Mouse (Mus musculus) lung, embryonic 15.5 days (tissue): ENCODE data around the gene Cnot1. TPM values are rescaled to one million over a fixed set of nuclear protein-coding genes. Genes with fewer than 3 reads are reported as not detected.

Source experiments
- ATAC-seq: fragments of 200-750 bp; cut with Nextera tagmentation; 2 replicates; pipeline ENCODE4 v1.8.0; 2017; ENCODE audit warnings: moderate number of reproducible peaks, borderline replicate concordance; ENCODE audit not compliant: low FRiP score, low TSS enrichment; ENCODE audit errors: extremely low read depth
- H3K27ac ChIP-seq: fragments of 300-500 bp; sonication (generic); 2 replicates; pipeline ENCODE4 v1.5.1; 2015; ENCODE audit warnings: moderate library complexity, mild to moderate bottlenecking, inconsistent platforms
- H3K27me3 ChIP-seq: fragments of 300-500 bp; sonication (generic); 2 replicates; pipeline ENCODE4 v1.6.1; 2015; ENCODE audit warnings: inconsistent platforms
- H3K36me3 ChIP-seq: fragments of 300-500 bp; sonication (generic); 2 replicates; pipeline ENCODE4 v1.6.1; 2015; ENCODE audit warnings: inconsistent platforms
- H3K4me1 ChIP-seq: fragments of 300-500 bp; sonication (generic); 2 replicates; pipeline ENCODE4 v1.6.1; 2015; ENCODE audit warnings: inconsistent platforms
- H3K4me2 ChIP-seq: fragments of 300-500 bp; sonication (generic); 2 replicates; pipeline ENCODE4 v1.6.1; 2015; ENCODE audit warnings: inconsistent platforms, mild to moderate bottlenecking, moderate library complexity
- H3K4me3 ChIP-seq: fragments of 300-500 bp; sonication (generic); 2 replicates; pipeline ENCODE4 v1.5.1; 2015; ENCODE audit warnings: mild to moderate bottlenecking, inconsistent platforms
- H3K9ac ChIP-seq: fragments of 300-500 bp; sonication (generic); 2 replicates; pipeline ENCODE4 v1.6.1; 2015; ENCODE audit warnings: inconsistent platforms
- H3K9me3 ChIP-seq: fragments of 300-500 bp; sonication (generic); 2 replicates; pipeline ENCODE4 v1.6.1; 2016; ENCODE audit warnings: inconsistent platforms
- WGBS: fragments of 180-500 bp; shearing (Covaris S2); methylation state at CpG from one replicate; pipeline ENCODE4 v1.1.7; 2015; 5-methylcytosine and 5-hydroxymethylcytosine counted together
- polyA plus RNA-seq: library from polyadenylated mRNA; unstranded; fragments of >200 nt; fragmentation: Nextera tagmentation; extraction: Ambion mirVana; gene quantifications from 2 replicates; pipeline ENCODE4 v1.2.1, GENCODE M21; 2015

Gene Cnot1
- polyA plus RNA-seq, 1 experiment from 2014 or later, result 64.1 TPM

DNA sequence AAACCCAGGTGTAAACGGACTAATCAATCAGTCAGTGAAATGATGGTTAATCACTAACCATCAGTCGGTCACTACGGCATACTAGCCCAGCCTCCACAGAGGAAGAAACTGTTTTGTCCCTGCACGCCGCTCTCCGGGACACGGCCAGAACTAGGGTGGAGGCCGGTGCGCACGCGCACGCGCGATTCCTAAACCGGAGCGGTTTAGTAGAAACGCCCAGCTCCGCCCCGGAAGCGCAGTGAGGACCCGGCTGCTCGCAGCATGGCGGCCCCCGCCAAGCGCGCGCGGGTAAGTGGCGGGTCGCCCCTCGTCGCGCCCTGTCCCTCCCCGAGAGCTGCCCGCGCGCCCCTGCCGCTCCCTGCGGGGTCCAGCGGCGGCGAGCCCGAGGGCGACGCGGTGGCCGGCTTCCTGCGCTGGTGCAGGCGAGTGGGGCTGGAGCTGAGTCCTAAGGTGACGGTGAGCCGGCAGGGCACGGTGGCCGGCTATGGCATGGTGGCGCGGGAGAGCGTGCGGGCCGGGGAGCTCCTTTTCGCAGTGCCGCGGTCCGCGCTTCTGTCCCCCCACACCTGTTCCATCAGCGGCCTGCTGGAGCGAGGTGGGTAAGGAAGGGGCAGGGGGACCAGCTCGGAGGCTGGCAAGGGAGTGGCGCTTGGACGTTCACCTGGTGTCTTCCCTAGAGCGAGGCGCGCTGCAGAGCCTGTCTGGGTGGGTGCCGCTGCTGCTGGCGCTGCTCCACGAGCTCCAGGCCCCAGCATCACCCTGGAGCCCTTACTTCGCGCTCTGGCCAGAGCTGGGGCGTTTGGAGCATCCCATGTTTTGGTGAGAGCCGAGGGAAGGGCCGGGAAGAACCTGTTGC, 91.4 kb downstream of the Cnot1 start, which contains the start of gene Setd6:
Setd6 (plus strand) TSS at position 206 of the 856 bp plus-strand sequence.
- under 1% methylated on average over 79 of the region's 79 CpGs for WGBS
- Histone ChIP-seq H3K4me3 (peak within 1 kb of the TSS; percentile 76), H3K9ac (peak within 1 kb of the TSS; percentile 78), H3K9me3 (no peaks in the 10 kb centered on the region), H3K27me3 (no peaks in the 10 kb centered on the region), H3K4me1 (peaks cover 14% of the 10 kb centered on the region), H3K27ac (peak within 1 kb of the TSS; percentile 59), H3K36me3 (peaks cover 39% of the 10 kb centered on the region), H3K4me2 (peak within 1 kb of the TSS; percentile 90)
- peak; percentile 78 for ATAC-seq

DNA sequence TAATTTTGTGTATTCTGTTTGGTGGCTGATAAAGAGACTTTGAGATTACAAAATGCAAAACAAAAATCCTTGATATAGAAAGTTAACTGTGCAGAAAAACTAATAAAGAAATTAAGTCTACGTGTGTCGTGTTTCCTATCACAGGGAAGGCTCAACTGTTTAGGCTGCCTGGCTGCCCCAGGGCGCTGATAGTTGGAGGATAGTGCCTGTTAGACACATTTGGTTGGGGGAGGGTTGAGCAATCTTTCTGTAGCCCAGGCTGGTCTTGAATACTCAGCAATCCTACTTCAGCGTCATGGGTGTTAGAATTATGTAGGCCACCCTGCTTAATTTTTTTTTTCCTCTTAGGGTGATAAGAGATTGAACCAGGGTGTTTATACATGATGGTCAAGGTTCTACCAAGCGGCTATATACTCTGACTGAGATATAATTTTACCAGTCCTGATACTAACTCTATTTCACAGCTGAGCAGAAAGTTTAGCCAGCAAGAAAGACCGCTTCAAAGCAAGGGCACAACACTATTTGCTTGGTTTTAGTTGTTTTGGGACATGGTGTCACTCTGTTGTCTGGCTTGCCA, 92.3 kb downstream of the Cnot1 start:
- peak overlapping the region; percentile 76; the same call in 1 of the 2 replicates for H3K4me3 ChIP-seq
- 0 out of 2 replicates have a peak overlapping the region, but pooled peaks have one; percentile 24 for H3K27ac ChIP-seq
- no peaks in the 10 kb centered on the region for H3K27me3 ChIP-seq
- H3K4me2 ChIP-seq, result peak overlapping the region; percentile 90
- no peaks in the 10 kb centered on the region for H3K9me3 ChIP-seq
- no peak for ATAC-seq
- 83% methylated on average over 6 of the region's 6 CpGs for WGBS
- H3K9ac ChIP-seq, result 0 out of 2 replicates have a peak overlapping the region, but pooled peaks have one; percentile 78
- H3K36me3 ChIP-seq, result peaks cover 29% of the 10 kb centered on the region
- H3K4me1 ChIP-seq, result peaks cover 19% of the 10 kb centered on the region

DNA sequence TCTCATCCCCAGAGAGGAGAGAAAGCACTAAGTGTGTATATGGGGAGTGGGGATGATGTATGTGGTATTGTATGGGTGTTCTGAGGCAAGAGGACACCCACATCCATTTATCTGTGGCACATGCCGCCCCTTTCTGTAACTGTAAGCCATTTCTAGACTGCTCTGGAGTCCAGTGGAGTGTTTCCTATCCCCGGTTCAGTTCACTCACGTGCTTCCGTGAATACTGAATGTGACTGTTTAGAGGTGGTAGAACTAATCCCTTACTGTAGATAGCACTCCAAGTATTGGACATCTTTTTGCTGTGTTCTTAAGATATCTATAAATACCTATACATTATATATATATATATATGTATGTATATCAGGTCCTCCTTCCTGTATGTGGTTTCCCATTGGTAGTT, 92.9 kb downstream of the Cnot1 start:
- WGBS, result 92% methylated on average over 4 of the region's 4 CpGs

DNA sequence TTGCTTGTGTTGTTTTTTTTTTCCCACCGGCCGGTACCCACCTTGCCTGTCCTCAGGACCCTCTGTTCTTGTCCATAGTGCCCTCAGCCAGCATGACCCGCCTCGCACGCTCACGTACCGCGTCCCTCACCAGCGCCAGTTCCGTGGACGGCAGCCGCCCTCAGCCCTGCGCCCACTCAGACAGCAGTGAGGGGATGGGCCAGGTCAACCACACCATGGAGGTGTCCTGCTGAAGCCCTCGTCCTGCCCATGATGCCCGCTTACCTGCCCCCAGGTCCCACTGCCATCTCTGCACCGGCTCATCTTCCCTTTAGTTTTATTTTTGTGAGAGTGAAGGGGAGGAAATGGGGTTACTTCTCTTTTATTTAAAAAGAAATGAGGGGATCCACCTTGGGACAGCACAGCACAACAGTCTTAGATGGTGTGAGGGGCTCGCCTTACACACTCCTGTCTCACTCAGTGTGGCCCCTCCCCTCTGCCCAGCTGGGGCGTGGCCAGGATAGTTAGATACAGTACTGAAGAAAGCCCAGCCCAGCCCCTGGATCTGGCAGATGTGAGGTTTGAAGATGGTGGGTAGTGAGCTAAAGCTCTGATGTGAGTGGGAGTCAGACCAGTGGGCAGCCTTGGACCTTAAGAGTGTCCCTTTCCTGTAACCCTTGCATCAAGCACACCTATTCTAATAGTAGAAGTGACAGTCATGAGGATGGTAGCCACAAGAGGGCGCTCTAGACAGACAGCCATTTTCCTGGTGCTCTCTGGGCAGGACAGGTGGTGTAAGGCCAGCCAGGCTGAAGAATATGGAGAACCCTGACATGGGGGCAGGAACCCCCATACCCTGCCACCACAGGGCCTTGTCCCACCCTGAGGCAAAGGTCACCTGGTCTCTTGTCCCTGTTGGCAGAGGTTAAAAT, 93.9 kb downstream of the Cnot1 start:
- Histone ChIP-seq H3K4me2 (no peak overlapping the region), H3K9me3 (no peaks in the 10 kb centered on the region), H3K36me3 (peaks cover 13% of the 10 kb centered on the region), H3K27ac (no peak overlapping the region), H3K9ac (no peak overlapping the region), H3K4me3 (no peak overlapping the region), H3K4me1 (peaks cover 25% of the 10 kb centered on the region), H3K27me3 (no peaks in the 10 kb centered on the region)
- WGBS, result 72% methylated on average over 19 of the region's 19 CpGs
- peak; percentile 4; the same call in 1 of the 2 replicates for ATAC-seq

More for the DNA sequence above, 92.9 kb downstream of the Cnot1 start:
- no peaks in the 10 kb centered on the region for H3K27me3 ChIP-seq
- no peak overlapping the region for H3K27ac ChIP-seq
- peaks cover 19% of the 10 kb centered on the region for H3K4me1 ChIP-seq
- H3K9ac ChIP-seq, result no peak overlapping the region
- H3K4me2 ChIP-seq, result no peak overlapping the region
- no peak overlapping the region for H3K4me3 ChIP-seq
- H3K9me3 ChIP-seq, result no peaks in the 10 kb centered on the region
- H3K36me3 ChIP-seq, result peaks cover 23% of the 10 kb centered on the region
- no peak for ATAC-seq

DNA sequence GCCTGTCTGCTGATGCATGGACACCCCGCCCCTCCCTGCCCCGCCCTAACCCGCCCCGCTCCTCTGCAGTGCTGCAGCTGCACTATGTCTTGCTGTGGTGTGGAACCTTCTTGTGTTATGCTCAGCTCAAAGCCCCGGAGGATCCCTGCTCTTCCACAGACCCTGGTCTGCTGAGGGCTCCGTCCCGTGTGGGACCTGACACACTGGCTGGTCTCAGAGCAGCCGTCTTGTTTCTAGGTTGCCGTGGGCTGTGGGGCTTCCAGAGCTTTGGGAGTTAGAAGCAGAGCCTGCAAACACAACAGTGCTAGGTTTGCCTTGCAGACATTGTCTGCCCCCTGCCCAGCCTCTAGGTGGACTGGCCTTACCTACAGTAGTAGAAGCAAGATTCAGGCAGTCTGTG, 94.9 kb downstream of the Cnot1 start:
- 82% methylated on average over 9 of the region's 9 CpGs for WGBS

DNA sequence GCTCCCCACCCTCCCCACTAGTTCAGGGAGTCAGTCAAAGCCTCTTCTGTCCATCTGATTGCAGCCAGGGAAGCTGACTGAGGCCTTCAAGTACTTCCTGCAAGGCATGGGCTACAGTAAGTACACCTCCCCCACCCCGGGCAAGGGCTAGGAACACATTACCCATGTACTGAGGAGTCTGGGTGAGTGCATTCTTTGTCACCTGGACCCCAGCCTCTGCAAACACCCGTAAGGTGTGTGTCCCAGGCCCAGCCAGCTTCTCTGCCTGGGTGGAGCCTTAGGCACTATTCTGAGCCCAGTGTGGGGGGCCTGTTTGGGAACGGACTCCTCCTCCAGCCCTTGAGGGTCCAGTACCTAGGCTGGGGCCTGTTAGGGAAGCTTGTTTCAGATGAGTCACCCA, 96.2 kb downstream of the Cnot1 start:
- peak; percentile 51 for ATAC-seq
- 57% methylated on average over 3 of the region's 3 CpGs for WGBS
- Histone ChIP-seq H3K4me2 (no peak overlapping the region), H3K9ac (no peak overlapping the region), H3K27me3 (no peaks in the 10 kb centered on the region), H3K27ac (peak overlapping the region; percentile 79), H3K36me3 (no peaks in the 10 kb centered on the region), H3K4me1 (peaks cover 18% of the 10 kb centered on the region), H3K9me3 (no peaks in the 10 kb centered on the region), H3K4me3 (no peak overlapping the region)

More for the DNA sequence above, 94.9 kb downstream of the Cnot1 start:
- ATAC-seq, result no peak
- H3K4me3 ChIP-seq, result no peak overlapping the region
- no peak overlapping the region for H3K4me2 ChIP-seq
- H3K27me3 ChIP-seq, result no peaks in the 10 kb centered on the region
- peaks cover 4% of the 10 kb centered on the region; the same call in 1 of the 2 replicates for H3K36me3 ChIP-seq
- no peak overlapping the region for H3K9ac ChIP-seq
- H3K27ac ChIP-seq, result no peak overlapping the region
- H3K4me1 ChIP-seq, result peaks cover 25% of the 10 kb centered on the region
- no peaks in the 10 kb centered on the region for H3K9me3 ChIP-seq

DNA sequence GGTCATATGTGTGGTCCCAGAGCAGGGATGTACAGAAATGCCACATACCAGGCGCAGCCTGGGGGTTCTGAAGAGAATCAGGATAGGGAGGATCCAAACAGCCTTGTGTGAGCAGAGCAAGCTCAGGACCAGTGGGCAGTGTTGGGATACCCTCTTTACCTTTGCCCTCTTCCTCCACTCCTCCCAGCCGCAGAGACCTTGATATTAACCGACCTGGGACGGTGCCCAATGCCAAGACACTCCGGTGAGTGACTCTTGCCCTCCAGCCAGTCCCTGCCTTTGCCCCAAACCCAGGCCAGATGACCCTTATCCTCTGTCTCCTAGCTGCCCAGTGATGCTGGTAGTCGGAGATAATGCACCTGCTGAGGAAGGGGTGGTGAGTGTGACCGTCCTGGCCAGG, 97.7 kb downstream of the Cnot1 start:
- Histone ChIP-seq H3K4me1 (peaks cover 18% of the 10 kb centered on the region), H3K27ac (0 out of 2 replicates have a peak overlapping the region, but pooled peaks have one; percentile 79), H3K9me3 (no peaks in the 10 kb centered on the region), H3K36me3 (no peaks in the 10 kb centered on the region), H3K27me3 (no peaks in the 10 kb centered on the region), H3K4me3 (no peak overlapping the region), H3K4me2 (no peak overlapping the region), H3K9ac (no peak overlapping the region)
- WGBS, result 68% methylated on average over 7 of the region's 7 CpGs
- ATAC-seq, result no peak

DNA sequence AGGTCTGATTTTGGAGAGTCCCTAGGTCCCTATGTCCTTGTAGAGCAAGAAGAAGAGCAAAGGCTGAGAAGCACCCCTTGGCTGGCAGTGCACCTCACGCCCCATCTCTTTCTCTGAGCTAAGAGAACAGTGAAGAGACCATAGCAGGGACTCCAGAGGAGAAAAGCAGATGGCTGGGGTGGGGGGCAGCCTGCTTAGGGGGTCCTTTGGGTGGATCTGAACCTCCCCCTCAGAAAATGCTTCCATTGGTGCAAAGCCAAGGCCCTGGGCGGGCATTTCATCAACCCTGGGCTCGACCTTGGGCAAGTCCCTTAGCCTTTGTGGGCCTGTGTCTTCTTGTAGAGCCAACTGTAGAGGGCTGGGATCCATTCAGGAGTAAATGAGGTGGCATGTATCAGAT, 102.7 kb downstream of the Cnot1 start:
- no peak overlapping the region for H3K4me2 ChIP-seq
- H3K9me3 ChIP-seq, result no peaks in the 10 kb centered on the region
- H3K4me3 ChIP-seq, result no peak overlapping the region
- WGBS, result 92% methylated on average over 3 of the region's 3 CpGs
- peaks cover 23% of the 10 kb centered on the region for H3K4me1 ChIP-seq
- no peaks in the 10 kb centered on the region for H3K36me3 ChIP-seq
- no peak overlapping the region for H3K27ac ChIP-seq
- no peak for ATAC-seq
- peaks cover 5% of the 10 kb centered on the region; the same call in 1 of the 2 replicates for H3K27me3 ChIP-seq
- no peak overlapping the region for H3K9ac ChIP-seq

DNA sequence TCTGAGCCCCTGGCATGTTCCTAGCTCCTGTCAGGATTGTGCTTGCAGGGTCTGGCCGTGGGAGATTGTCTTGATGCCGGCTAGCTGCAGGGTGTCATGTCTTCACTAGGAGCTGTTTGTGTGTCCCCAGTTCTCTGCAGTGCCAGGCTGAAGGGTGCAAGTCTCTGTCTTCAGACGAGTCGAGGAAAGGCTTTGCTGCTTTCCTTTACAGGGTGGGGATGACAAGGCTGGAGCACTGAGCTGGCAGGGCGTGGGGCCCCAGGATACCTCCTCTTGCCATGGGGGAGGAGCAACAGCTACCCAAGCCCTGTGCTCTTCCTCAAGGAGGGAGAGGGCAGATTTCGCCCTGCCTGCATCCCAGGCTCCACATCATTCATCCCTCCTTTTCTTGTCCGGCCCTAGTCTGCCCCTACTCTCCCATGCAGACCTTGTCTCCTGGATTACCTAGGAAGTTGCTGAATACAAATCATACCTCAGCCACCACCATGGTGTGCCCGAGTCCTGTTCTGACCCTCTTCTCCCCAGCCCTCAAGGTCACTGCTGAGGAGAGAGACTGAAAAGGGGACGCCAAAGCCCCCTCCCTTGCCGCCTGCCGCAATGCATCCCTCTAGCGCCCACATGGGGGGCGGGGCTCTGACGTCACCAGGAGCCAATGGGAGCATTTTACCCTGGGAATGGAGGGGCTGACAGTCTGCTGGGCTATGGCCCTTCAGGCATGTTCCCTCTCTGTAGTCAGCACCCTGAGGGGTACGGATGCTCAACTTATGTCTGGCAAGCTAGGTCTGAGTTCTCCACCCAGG, 103.6 kb downstream of the Cnot1 start:
- H3K27ac ChIP-seq, result peak overlapping the region; percentile 55
- 0 out of 2 replicates have a peak, but pooled peaks have one; percentile 11 for ATAC-seq

DNA sequence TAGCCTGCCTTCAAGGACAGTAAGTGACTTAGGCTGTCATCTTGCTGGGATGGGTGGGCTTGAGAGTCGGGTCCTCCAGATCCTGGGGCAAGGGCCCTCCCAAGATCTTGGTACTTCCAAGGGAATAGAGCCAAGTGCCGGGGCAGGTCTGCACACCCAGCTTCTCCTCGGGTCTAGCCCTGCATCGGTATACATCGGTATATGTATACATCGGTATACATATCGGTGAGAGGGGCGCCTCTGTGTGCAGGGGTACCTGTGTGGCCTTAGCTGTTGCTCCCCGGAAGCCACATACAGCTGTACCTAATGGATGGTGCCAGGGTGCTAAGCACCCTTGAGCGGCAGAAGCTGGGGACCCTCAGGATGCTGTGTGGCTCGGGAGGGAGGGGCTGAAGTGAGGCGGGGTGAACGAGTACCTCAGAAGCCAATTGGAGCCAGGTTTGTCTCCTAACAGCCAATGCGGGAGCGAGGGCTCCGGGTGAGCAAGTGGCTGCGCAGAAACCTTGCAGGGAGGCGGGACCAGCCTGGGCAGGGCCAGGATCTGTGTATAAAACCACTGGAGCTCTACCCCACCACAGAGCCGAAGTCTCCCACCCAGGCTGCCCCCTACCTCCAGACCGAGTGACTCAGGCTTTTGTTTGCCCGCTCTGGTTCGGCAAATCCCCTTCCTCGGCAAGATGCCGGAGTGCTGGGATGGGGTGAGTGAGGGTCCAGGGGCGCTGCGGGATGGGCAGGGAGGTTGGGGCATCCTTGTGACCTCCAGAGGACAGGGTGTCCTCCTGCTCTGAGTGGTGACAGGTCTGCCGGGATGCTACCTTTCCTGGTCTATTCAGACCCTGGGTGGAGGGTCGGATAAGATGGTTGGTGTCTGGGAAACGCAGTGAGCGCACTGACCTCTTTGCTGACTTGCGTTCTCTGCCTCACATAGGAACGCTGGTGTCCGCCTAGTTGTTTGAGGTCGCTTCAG, 104.5 kb downstream of the Cnot1 start:
- H3K27me3 ChIP-seq, result peaks cover 11% of the 10 kb centered on the region; the same call in 1 of the 2 replicates
- ATAC-seq, result peak; percentile 93
- H3K36me3 ChIP-seq, result no peaks in the 10 kb centered on the region
- no peaks in the 10 kb centered on the region for H3K9me3 ChIP-seq
- no peak overlapping the region for H3K27ac ChIP-seq
- H3K4me2 ChIP-seq, result peak overlapping the region; percentile 100
- H3K9ac ChIP-seq, result peak overlapping the region; percentile 53
- peaks cover 18% of the 10 kb centered on the region for H3K4me1 ChIP-seq
- peak overlapping the region; percentile 61 for H3K4me3 ChIP-seq
- 3% methylated on average over 33 of the region's 34 CpGs for WGBS

More for the DNA sequence above, 103.6 kb downstream of the Cnot1 start:
- WGBS, result 3% methylated on average over 15 of the region's 15 CpGs
- H3K9me3 ChIP-seq, result no peaks in the 10 kb centered on the region
- H3K4me1 ChIP-seq, result peaks cover 18% of the 10 kb centered on the region
- H3K9ac ChIP-seq, result peak overlapping the region; percentile 53
- peak overlapping the region; percentile 100 for H3K4me2 ChIP-seq
- H3K4me3 ChIP-seq, result peak overlapping the region; percentile 61
- H3K27me3 ChIP-seq, result peaks cover 5% of the 10 kb centered on the region; the same call in 1 of the 2 replicates
- H3K36me3 ChIP-seq, result no peaks in the 10 kb centered on the region
